Mouse (Mus musculus) spleen, adult 2 months (tissue): ENCODE results near the gene Mtmr11. TPM values are rescaled to one million over a fixed set of nuclear protein-coding genes. Genes with fewer than 3 reads are reported as not detected.
A peak's percentile ranks its signal among the peaks of the same experiment; 100 is the strongest.
"Not testable (repeated sequence)": the region's sequence is repeated elsewhere in the genome, so short reads cannot be mapped to it uniquely, and the experiment has no call there.

ENCODE experiments used
- DNase-seq, 2 experiments: peaks; one replicate each; pipeline versions ENCODE4 v3.0.0 to v3.0.0-alpha.2; 2012 to 2021; ENCODE audit warnings: low spot score in 2 of 2, low read depth in 1 of 2
- H3K27ac ChIP-seq: fragments of 200-500 bp; 2 replicates; pipeline ENCODE4 v1.5.1; 2012; ENCODE audit warnings: low read length, inconsistent platforms; ENCODE audit not compliant: insufficient read depth
- H3K27me3 ChIP-seq: fragments of 200-500 bp; 2 replicates; pipeline ENCODE4 v1.6.1; 2012; ENCODE audit warnings: mild to moderate bottlenecking, moderate library complexity, low read length, inconsistent platforms; ENCODE audit not compliant: control insufficient read depth, insufficient read depth
- H3K36me3 ChIP-seq: fragments of 200-500 bp; 2 replicates; pipeline ENCODE4 v1.6.1; 2012; ENCODE audit warnings: mild to moderate bottlenecking, low read length, inconsistent platforms; ENCODE audit not compliant: control insufficient read depth, insufficient read depth
- H3K4me1 ChIP-seq: fragments of 200-500 bp; 2 replicates; pipeline ENCODE4 v1.6.1; 2011; ENCODE audit warnings: inconsistent platforms; ENCODE audit not compliant: control insufficient read depth, insufficient read depth, insufficient read length
- H3K4me3 ChIP-seq: fragments of 200-500 bp; 2 replicates; pipeline ENCODE4 v1.5.1; 2011; ENCODE audit warnings: mild to moderate bottlenecking, inconsistent platforms; ENCODE audit not compliant: insufficient read depth, insufficient read length; ENCODE audit errors: extremely low read depth
- CTCF ChIP-seq: fragments of 200-500 bp; IDR thresholded peaks from 2 replicates; pipeline ENCODE4 v1.5.1; 2011; ENCODE audit warnings: mild to moderate bottlenecking, inconsistent platforms; ENCODE audit not compliant: insufficient read depth, insufficient read length, insufficient replicate concordance; ENCODE audit errors: extremely low read depth
- POLR2A ChIP-seq: fragments of 200-500 bp; IDR thresholded peaks from 2 replicates; pipeline ENCODE4 v1.6.1; 2011; ENCODE audit warnings: low read depth, low read length, inconsistent platforms
- WGBS: fragments of 180-500 bp; shearing (Covaris S2); methylation state at CpG from one replicate; pipeline ENCODE4 v1.1.7; 2018; 5-methylcytosine and 5-hydroxymethylcytosine counted together
- polyA plus RNA-seq: library from polyadenylated mRNA; depleted of rRNA; stranded (reverse); fragments of >200 nt; gene quantifications from 2 replicates; pipeline ENCODE4 v1.2.3, GENCODE M21; 2012

Mtmr11 gene
- polyA plus RNA-seq, 1 experiment = 2.7 TPM

DNA sequence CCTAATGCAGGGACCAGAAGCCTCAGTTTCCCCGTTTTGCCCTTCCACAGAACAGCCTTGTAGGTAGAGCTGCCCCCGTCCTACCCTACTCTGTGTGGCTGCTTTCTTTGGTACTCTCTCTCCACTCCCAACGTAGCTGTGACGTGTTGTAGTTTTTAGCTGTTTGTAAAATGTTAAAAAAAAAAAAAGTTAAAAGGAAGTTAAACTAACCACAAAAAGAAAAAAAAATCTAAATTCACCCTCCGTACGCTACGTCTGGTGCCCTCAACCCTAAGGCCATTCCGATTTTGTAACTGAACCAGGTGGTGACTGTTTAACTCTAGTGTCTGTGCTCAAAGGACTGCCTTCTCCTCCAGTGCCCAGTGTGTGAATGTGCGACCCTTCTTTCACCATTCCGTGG is 33.2 kb downstream of the Mtmr11 start:
- H3K4me3 ChIP-seq = no peak overlapping the region
- TF ChIP-seq POLR2A (no peak), CTCF (no peak)
- H3K27ac ChIP-seq = no peak overlapping the region
- DNase-seq = no peak
- no peaks in the 10 kb centered on the region for H3K36me3 ChIP-seq
- WGBS = 24% methylated on average over 10 of the region's 10 CpGs
- no peaks in the 10 kb centered on the region for H3K27me3 ChIP-seq
- H3K4me1 ChIP-seq = peaks cover 23% of the 10 kb centered on the region; the same call in 1 of the 2 replicates

DNA sequence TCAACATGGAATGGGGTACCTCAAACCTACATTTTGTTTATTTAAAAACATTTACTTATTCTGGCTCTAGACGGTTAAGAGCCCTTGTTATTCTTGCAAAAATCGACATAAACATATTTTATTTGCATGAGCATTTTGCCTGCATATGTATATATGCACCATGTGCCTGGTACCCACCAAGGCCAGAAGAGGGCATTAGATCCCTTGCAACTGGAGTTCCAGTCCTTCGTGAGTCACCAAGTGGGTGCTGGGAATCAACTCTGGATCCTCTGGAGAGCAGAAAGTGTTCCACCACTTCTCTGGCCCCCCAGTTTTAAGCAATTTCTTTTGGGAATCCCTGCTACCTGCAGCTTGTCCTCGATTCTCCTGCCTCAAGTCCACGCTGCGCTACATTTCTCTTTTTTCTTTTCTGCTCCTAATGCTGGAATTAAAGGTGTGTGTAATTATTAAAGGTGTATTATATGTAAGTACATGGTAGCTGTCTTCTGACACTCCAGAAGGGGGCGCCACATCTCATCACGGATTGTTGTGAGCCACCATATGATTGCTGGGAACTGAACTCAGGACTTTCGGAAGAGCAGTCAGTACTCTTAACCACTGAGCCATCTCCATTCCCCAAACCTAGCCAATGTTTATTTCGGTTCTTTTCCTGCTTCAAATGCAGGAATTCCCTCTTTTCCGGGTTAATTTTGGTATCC is 34.0 kb downstream of the Mtmr11 start:
- Histone ChIP-seq H3K27me3 (no peaks in the 10 kb centered on the region), H3K27ac (no peak overlapping the region), H3K36me3 (no peaks in the 10 kb centered on the region), H3K4me1 (peaks cover 23% of the 10 kb centered on the region; the same call in 1 of the 2 replicates), H3K4me3 (no peak overlapping the region)
- DNase-seq = no peak
- 91% methylated on average over 11 of the region's 11 CpGs for WGBS
- TF ChIP-seq POLR2A = no peak
- TF ChIP-seq CTCF = no peak

DNA sequence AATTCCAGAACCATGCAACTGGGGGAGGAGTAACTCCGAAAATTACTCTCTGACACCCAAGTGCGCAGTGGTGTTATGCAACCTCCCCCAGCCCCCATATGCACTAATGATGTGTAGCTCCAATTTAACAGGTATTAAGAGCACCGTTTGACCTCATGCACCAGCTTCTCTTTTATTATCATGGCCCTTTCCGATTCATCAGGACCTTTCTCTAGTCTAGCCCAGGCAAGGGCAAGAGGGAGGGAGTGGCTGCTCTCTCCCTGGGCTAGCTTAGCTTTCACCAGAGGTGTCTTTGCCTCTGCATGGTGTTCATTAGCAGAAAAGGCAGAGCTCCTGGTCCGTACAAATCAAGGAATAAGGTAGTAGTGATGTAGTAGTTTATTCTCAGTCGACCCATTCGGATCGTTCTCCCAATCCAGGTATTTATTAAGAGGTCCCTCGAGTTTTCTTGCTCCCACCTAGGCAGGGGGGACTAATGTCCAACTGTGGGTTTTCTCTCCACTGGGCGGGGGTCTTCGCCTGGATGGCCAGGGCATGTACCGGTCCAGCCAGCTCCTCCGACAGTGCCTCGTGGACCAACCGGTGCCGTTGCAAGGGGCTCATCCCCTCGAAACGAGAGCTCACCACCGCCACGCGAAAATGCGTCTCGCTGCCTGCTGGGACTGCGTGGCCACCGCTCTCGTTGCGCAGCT is 34.8 kb downstream of the Mtmr11 start:
- 21% methylated on average over 27 of the region's 27 CpGs for WGBS
- peak overlapping the region; percentile 72 for H3K4me3 ChIP-seq

DNA sequence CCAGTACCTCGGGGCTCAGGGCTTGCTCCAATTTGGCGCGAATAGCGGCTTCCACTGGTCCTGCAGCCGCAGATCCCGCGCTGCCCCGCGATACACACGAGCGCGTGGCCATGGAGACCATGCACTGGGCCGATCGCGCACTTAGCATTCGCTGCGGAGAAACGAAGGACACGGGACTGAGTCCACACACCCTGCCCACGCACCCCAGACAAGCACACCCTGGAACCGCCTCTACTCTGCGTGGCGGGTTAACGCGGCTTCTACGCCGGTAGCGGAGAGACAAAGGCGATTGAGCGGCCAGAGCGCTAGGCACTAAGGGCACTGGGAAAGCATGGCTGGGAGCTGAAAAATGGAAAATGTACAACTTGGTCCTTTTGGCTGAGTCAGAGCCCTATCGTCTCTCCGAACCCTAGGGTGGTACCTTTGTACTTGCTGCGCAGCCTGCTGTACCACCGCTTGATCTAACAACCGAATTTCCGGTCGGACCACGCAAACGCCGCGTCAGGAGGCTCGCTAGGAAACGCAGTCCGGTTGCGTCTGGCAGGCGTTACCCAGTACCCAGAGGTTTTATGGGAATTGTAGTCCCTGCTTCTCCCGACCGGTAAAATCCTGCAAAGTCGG is 35.4 kb downstream of the Mtmr11 start:
- H3K27ac ChIP-seq = peak overlapping the region; percentile 91
- H3K4me3 ChIP-seq = peak overlapping the region; percentile 72
- peak; percentile 77 to 85 for DNase-seq
- H3K4me1 ChIP-seq = peaks cover 23% of the 10 kb centered on the region; the same call in 1 of the 2 replicates
- H3K27me3 ChIP-seq = no peaks in the 10 kb centered on the region
- WGBS = under 1% methylated on average over 50 of the region's 50 CpGs
- no peaks in the 10 kb centered on the region for H3K36me3 ChIP-seq
- TF ChIP-seq POLR2A (peak; percentile 90), CTCF (no peak)

More for the DNA sequence above, 34.8 kb downstream of the Mtmr11 start:
- H3K36me3 ChIP-seq = no peaks in the 10 kb centered on the region
- DNase-seq = no peak
- H3K27me3 ChIP-seq = no peaks in the 10 kb centered on the region
- peak overlapping the region; percentile 91 for H3K27ac ChIP-seq
- H3K4me1 ChIP-seq = peaks cover 23% of the 10 kb centered on the region; the same call in 1 of the 2 replicates
- no peak for TF ChIP-seq POLR2A
- TF ChIP-seq CTCF = no peak

DNA sequence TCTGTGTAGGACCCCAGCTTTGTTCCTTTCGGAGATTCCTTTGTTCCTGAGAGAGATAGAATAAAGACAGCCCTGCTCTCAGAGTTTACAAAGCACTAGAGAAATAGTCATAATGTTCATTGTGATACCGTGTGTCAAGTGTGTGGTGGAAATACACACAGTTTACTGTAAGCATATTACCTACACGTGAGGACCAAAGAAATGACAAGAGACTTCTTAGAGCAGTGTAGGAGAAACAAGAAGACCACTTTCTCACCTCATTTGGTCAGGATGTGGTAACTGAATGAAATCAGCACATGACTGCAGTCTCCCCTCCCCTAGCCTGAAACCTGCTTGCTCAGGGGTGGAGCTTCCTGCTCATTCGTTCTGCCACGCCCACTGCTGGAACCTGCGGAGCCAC is 36.4 kb downstream of the Mtmr11 start:
- Histone ChIP-seq H3K4me1 (peaks cover 23% of the 10 kb centered on the region; the same call in 1 of the 2 replicates), H3K4me3 (peak overlapping the region; percentile 25), H3K36me3 (no peaks in the 10 kb centered on the region), H3K27me3 (no peaks in the 10 kb centered on the region), H3K27ac (peak overlapping the region; percentile 84)
- no peak for TF ChIP-seq CTCF
- peak; percentile 3; the same call in 1 of the 2 replicates for TF ChIP-seq POLR2A
- 2% methylated on average over 6 of the region's 6 CpGs for WGBS
- peak in 1 of 2 experiments; percentile 76 for DNase-seq

DNA sequence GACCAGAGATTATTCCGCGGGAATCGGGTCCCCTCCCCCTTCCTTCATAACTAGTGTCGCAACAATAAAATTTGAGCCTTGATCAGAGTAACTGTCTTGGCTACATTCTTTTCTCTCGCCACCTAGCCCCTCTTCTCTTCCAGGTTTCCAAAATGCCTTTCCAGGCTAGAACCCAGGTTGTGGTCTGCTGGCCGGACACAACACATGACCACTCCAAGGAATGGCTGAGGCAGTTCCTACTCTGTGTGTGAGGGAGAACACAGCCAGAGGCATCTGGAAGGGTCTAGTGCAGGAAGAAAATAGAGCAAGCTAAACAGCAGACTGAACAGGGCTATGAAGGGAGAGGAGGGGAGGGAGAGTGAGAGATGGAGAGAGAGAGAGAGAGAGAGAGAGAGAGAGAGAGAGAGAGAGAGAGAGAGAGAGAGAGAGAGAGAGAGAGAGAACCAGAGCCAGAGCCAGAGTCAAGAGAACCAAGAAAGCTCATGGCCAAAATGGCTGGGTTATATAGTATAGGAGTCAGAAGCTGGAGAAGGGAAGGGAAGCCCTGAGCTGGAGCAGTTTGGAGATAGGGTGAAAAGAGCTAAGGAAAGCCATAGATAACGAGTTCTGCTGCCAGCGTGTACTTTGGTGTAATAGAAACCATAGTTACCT is 36.9 kb downstream of the Mtmr11 start:
- not testable (repeated sequence) for H3K36me3 ChIP-seq, H3K27ac ChIP-seq, H3K27me3 ChIP-seq, H3K4me3 ChIP-seq, DNase-seq
- peaks cover 23% of the 10 kb centered on the region; the same call in 1 of the 2 replicates for H3K4me1 ChIP-seq
- 30% methylated on average over 8 of the region's 8 CpGs for WGBS
